Mouse (Mus musculus) lung, adult 2 months (tissue): Measurements from ENCODE around the gene Abhd10. TPM values are rescaled to one million over a fixed set of nuclear protein-coding genes. Genes with fewer than 3 reads are reported as not detected.

Experiments used
- DNase-seq: peaks from one replicate; pipeline ENCODE4 v3.0.0; 2022
- H3K4me1 ChIP-seq: fragments of 200-500 bp; 2 replicates; pipeline ENCODE4 v1.6.1; 2011; ENCODE audit warnings: low read length; ENCODE audit not compliant: control insufficient read depth, insufficient read depth
- H3K4me3 ChIP-seq: fragments of 200-500 bp; replicated peaks from 2 replicates; pipeline ENCODE3; 2011; ENCODE audit warnings: low read depth, mild to moderate bottlenecking, control low read depth, low read length; ENCODE audit errors: extremely low read depth
- CTCF ChIP-seq: fragments of 200-500 bp; IDR thresholded peaks from 2 replicates; pipeline ENCODE4 v1.5.1; 2011; ENCODE audit warnings: mild to moderate bottlenecking, low read length, control low read depth; ENCODE audit not compliant: insufficient read depth
- POLR2A ChIP-seq: fragments of 200-500 bp; IDR thresholded peaks from 2 replicates; pipeline ENCODE4 v1.6.1; 2011; ENCODE audit warnings: low read depth, mild to moderate bottlenecking, control low read depth, low read length, borderline replicate concordance; ENCODE audit errors: extremely low read depth
- WGBS: fragments of 180-500 bp; shearing (Covaris S2); methylation state at CpG from one replicate; pipeline ENCODE4 v1.1.7; 2018; 5-methylcytosine and 5-hydroxymethylcytosine counted together
- polyA plus RNA-seq: library from polyadenylated mRNA; depleted of rRNA; stranded (reverse); fragments of >200 nt; gene quantifications from 2 replicates; pipeline ENCODE4 v1.2.3, GENCODE M21; 2012

The Abhd10 gene
- polyA plus RNA-seq, 1 experiment = 7.2 TPM

- H3K4me1 ChIP-seq = peaks cover 5% of the 10 kb centered on the region; the same call in 1 of the 2 replicates
- H3K4me3 ChIP-seq = no peak overlapping the region
- 46% methylated on average over 4 of the region's 4 CpGs for WGBS
- TF ChIP-seq POLR2A = no peak
- no peak for TF ChIP-seq CTCF
- no peak for DNase-seq
Measured at GRCm38 (mm10) chr16:45767434-45767833, 24.7 kb upstream of the Abhd10 start.

GRCm38 (mm10) chr16:45765801-45766494, 23.2 kb upstream of the Abhd10 start:
- peaks cover 5% of the 10 kb centered on the region; the same call in 1 of the 2 replicates for H3K4me1 ChIP-seq
- WGBS = 77% methylated on average over 7 of the region's 7 CpGs
- no peak for DNase-seq
- no peak for TF ChIP-seq POLR2A
- no peak for TF ChIP-seq CTCF
- no peak overlapping the region for H3K4me3 ChIP-seq

- TF ChIP-seq POLR2A = no peak
- WGBS = 74% methylated on average over 3 of the region's 3 CpGs
- DNase-seq = no peak
- no peak overlapping the region for H3K4me3 ChIP-seq
- peaks cover 5% of the 10 kb centered on the region; the same call in 1 of the 2 replicates for H3K4me1 ChIP-seq
Measured at GRCm38 (mm10) chr16:45765102-45765501, 22.3 kb upstream of the Abhd10 start.

GRCm38 (mm10) chr16:45762859-45763505, 20.2 kb upstream of the Abhd10 start:
- 49% methylated on average over 13 of the region's 13 CpGs for WGBS
- H3K4me3 ChIP-seq = no peak overlapping the region
- TF ChIP-seq CTCF (no peak), POLR2A (no peak)
- DNase-seq = no peak
- peaks cover 8% of the 10 kb centered on the region for H3K4me1 ChIP-seq

- Histone ChIP-seq H3K4me1 (peaks cover 13% of the 10 kb centered on the region), H3K4me3 (no peak overlapping the region)
- DNase-seq = no peak
- 36% methylated on average over 1 of the region's 1 CpGs for WGBS
- no peak for TF ChIP-seq CTCF
- TF ChIP-seq POLR2A = no peak
Measured at GRCm38 (mm10) chr16:45761425-45761824, 18.7 kb upstream of the Abhd10 start.

- TF ChIP-seq POLR2A (no peak), CTCF (no peak)
- no peak for DNase-seq
- Histone ChIP-seq H3K4me1 (peaks cover 10% of the 10 kb centered on the region), H3K4me3 (no peak overlapping the region)
- 61% methylated on average over 9 of the region's 9 CpGs for WGBS
Measured at GRCm38 (mm10) chr16:45758726-45759269, 16.0 kb upstream of the Abhd10 start.

GRCm38 (mm10) chr16:45757421-45758078, 14.8 kb upstream of the Abhd10 start:
- H3K4me3 ChIP-seq = no peak overlapping the region
- TF ChIP-seq POLR2A (no peak), CTCF (no peak)
- peak; percentile 27 for DNase-seq
- 42% methylated on average over 12 of the region's 12 CpGs for WGBS
- peaks cover 8% of the 10 kb centered on the region; the same call in 1 of the 2 replicates for H3K4me1 ChIP-seq

GRCm38 (mm10) chr16:45756855-45757254, 14.1 kb upstream of the Abhd10 start:
- DNase-seq = no peak
- TF ChIP-seq POLR2A (no peak), CTCF (no peak)
- H3K4me3 ChIP-seq = no peak overlapping the region
- peaks cover 8% of the 10 kb centered on the region; the same call in 1 of the 2 replicates for H3K4me1 ChIP-seq
- 17% methylated on average over 9 of the region's 9 CpGs for WGBS

- no peak for DNase-seq
- H3K4me1 ChIP-seq = no peaks in the 10 kb centered on the region; the same call in 1 of the 2 replicates
- WGBS = 59% methylated on average over 4 of the region's 4 CpGs
- no peak overlapping the region for H3K4me3 ChIP-seq
- TF ChIP-seq CTCF = no peak
- TF ChIP-seq POLR2A = no peak
Measured at GRCm38 (mm10) chr16:45743591-45744144, 913 bp upstream of the Abhd10 start.
